Mouse (Mus musculus) intestine, embryonic 16.5 days (tissue): ENCODE measurements around the gene Ccl12. TPM values are rescaled to one million over a fixed set of nuclear protein-coding genes. Genes with fewer than 3 reads are reported as not detected.

Experiments
- ATAC-seq: fragments of 200-750 bp; cut with Nextera tagmentation; 2 replicates; pipeline ENCODE4 v1.8.0; 2017; ENCODE audit warnings: moderate TSS enrichment, moderate library complexity
- H3K27ac ChIP-seq: fragments of 300-500 bp; sonication (generic); 2 replicates; pipeline ENCODE4 v1.5.1; 2014; ENCODE audit warnings: mild to moderate bottlenecking, low read length
- H3K27me3 ChIP-seq: fragments of 300-500 bp; sonication (generic); replicated peaks from 2 replicates; pipeline ENCODE4 v1.6.1; 2014; ENCODE audit warnings: low read length, control low read depth, mixed read lengths; ENCODE audit not compliant: control insufficient read depth, insufficient read depth
- H3K36me3 ChIP-seq: fragments of 300-500 bp; sonication (generic); 2 replicates; pipeline ENCODE4 v1.6.1; 2014; ENCODE audit warnings: low read length, control low read depth; ENCODE audit not compliant: control insufficient read depth, insufficient read depth
- H3K4me1 ChIP-seq: fragments of 300-500 bp; sonication (generic); 2 replicates; pipeline ENCODE4 v1.6.1; 2014; ENCODE audit warnings: low read length, control low read depth, mixed read lengths; ENCODE audit not compliant: control insufficient read depth, insufficient read depth
- H3K4me2 ChIP-seq: fragments of 300-500 bp; sonication (generic); 2 replicates; pipeline ENCODE4 v1.6.1; 2014; ENCODE audit warnings: low read depth, low read length, control low read depth
- H3K4me3 ChIP-seq: fragments of 300-500 bp; sonication (generic); 2 replicates; pipeline ENCODE4 v1.5.1; 2014; ENCODE audit warnings: mild to moderate bottlenecking, low read length
- H3K9ac ChIP-seq: fragments of 300-500 bp; sonication (generic); 2 replicates; pipeline ENCODE4 v1.6.1; 2014; ENCODE audit warnings: low read depth, low read length
- H3K9me3 ChIP-seq: fragments of 300-500 bp; sonication (generic); 2 replicates; pipeline ENCODE4 v1.6.1; 2016; ENCODE audit warnings: low read length, control low read depth; ENCODE audit not compliant: control insufficient read depth
- WGBS: fragments of 180-500 bp; shearing (Covaris S2); extraction: QIAGEN DNeasy Blood & Tissue Kit; methylation state at CpG from one replicate; pipeline ENCODE4 v1.1.7; 2014; 5-methylcytosine and 5-hydroxymethylcytosine counted together
- polyA plus RNA-seq: library from polyadenylated mRNA; unstranded; fragments of >200 nt; fragmentation: Nextera tagmentation; extraction: Ambion mirVana; gene quantifications from 2 replicates; pipeline ENCODE4 v1.2.1, GENCODE M21; 2015

Gene Ccl12
- polyA plus RNA-seq, 1 experiment from 2014 or later, result 1.4 TPM

DNA sequence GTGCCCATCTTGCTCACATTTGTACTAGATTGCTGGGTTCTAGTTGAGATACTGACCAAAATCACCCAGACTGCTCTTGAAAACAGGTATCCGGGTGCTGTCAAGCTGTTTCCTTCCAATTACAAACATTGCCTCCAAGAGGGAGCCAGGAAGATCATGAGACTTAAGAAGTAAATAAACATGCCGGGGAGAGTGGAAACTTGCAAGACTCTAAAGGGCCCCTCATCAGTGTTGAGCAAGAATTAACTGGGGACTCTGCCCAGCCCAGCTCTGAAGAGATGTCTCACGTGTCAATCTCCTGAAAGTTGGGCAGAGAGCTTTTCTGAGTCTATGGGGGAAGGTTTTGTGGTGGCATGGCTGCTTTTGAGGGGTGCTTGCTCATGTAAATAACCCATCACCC, 24.6 kb upstream of the Ccl12 start:
- H3K9ac ChIP-seq, result no peak overlapping the region
- no peaks in the 10 kb centered on the region for H3K27me3 ChIP-seq
- H3K4me2 ChIP-seq, result no peak overlapping the region
- no peaks in the 10 kb centered on the region for H3K9me3 ChIP-seq
- H3K36me3 ChIP-seq, result no peaks in the 10 kb centered on the region
- 49% methylated on average over 3 of the region's 3 CpGs for WGBS
- no peaks in the 10 kb centered on the region for H3K4me1 ChIP-seq
- H3K4me3 ChIP-seq, result no peak overlapping the region
- no peak overlapping the region for H3K27ac ChIP-seq
- no peak for ATAC-seq

DNA sequence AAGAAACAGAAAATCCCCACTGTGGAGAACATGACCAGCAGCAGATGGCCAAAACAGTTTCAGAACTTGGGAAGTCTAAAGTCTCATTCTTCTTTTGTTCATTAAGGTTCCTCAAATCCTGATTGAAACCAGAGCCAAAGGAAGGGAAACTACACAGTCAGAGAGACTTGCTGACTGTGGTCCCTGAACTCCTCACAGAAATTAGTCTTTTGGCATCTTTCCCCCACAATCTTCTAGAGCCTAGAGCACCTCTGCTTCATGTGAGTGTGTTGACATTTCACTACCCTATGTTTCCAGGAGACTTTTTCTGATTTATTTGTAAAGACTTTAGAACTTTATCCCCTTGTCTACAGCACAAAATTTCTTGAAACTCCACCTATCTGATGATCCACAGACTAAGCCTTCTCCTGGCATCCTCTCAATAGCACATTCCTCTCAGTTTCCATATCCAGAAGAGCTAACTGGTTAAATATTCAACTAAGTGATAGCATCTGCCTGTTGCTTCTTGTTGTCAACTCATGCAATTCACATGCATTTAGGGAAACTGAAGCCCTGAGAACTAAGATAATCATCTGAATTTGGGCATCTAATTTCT, 23.4 kb upstream of the Ccl12 start:
- no peaks in the 10 kb centered on the region for H3K4me1 ChIP-seq
- no peaks in the 10 kb centered on the region for H3K27me3 ChIP-seq
- no peak overlapping the region for H3K4me3 ChIP-seq
- no peaks in the 10 kb centered on the region for H3K36me3 ChIP-seq
- ATAC-seq, result no peak
- H3K9ac ChIP-seq, result no peak overlapping the region
- H3K9me3 ChIP-seq, result no peaks in the 10 kb centered on the region
- H3K27ac ChIP-seq, result no peak overlapping the region
- H3K4me2 ChIP-seq, result no peak overlapping the region

DNA sequence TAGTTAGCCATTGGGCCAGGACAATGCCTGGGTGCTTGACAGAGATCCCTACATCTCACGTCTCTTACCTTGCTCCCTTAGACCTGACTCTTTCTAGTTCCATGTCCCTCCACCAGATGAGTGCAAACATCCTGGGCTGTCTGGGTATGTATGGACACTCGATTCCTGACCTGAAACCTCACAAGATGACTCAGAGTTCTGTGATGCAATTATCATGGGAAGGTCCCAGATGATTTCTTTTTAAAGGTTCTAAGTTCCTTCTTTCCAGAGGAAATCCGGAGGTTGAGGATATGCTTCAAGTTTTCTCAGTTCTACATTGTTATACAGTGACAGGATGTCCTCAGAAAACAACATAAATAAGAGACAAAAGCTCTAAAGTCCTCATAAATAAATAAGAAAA, 20.8 kb upstream of the Ccl12 start:
- Histone ChIP-seq H3K4me1 (no peaks in the 10 kb centered on the region), H3K9me3 (no peaks in the 10 kb centered on the region), H3K36me3 (no peaks in the 10 kb centered on the region), H3K4me2 (no peak overlapping the region), H3K27ac (no peak overlapping the region), H3K9ac (no peak overlapping the region), H3K27me3 (no peaks in the 10 kb centered on the region), H3K4me3 (no peak overlapping the region)
- ATAC-seq, result no peak
- WGBS, result 72% methylated on average over 3 of the region's 3 CpGs

DNA sequence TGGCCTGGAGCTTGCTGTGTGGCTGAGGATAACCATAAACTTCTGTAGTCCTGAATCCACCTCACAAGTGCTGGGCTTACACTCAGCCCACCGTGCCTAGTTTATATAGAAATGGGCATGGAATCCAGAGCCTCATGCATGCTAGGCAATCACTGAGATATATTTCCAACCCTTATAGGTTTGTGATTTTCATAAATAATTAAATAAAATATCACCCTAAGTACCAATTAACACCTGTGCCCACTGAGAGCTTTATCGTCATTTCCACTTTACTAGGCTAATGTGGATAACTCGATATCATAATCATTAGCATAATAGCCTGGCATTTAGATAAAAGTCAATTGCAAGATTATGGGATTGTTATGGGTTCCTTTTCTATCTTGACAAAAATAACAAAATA, 17.3 kb upstream of the Ccl12 start:
- no peak for ATAC-seq
- Histone ChIP-seq H3K4me3 (no peak overlapping the region), H3K27ac (no peak overlapping the region), H3K4me1 (no peaks in the 10 kb centered on the region), H3K9me3 (no peaks in the 10 kb centered on the region), H3K27me3 (no peaks in the 10 kb centered on the region), H3K9ac (no peak overlapping the region), H3K36me3 (no peaks in the 10 kb centered on the region), H3K4me2 (no peak overlapping the region)
- WGBS, result 94% methylated on average over 3 of the region's 3 CpGs

DNA sequence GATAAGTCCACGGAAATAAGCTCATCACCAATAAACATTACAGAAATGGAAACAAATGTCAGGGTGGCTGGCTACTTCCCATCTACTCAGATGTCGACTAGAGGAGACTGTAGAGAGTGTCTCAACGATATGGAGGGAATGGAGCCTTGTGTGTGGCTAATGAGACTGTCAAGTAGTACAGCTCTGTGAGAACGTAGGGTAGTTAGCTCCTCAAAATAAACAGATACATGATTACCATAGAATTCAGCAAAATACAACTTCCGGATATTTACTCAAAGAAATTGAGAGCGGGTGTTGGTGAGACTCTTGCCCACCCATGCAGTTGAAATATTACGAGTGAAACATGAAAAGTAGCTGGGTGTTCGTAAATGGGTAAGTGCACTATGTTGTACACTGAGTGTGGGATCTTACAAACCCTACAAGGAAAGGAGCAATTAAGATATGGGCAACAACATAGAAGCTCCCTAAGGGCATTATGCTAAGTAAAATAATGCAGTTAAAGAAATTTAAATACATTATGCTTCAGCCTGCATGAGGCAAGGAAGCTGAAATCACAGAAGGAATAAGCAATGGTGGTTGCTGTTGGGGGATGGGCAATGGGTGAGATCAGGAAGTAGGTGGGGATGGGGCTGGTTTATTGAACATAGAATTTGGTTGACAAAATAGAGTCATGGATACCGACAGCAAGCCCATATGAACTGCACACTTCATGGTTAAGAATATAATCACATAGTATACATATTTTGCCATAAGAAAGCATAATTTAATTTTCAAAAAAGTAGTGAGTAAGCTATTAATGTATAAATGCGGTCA, 1.9 kb upstream of the Ccl12 start:
- Histone ChIP-seq H3K4me1 (no peaks in the 10 kb centered on the region), H3K27ac (peak overlapping the region; percentile 51), H3K4me2 (no peak overlapping the region), H3K9me3 (no peaks in the 10 kb centered on the region), H3K4me3 (no peak overlapping the region), H3K9ac (no peak overlapping the region), H3K27me3 (no peaks in the 10 kb centered on the region), H3K36me3 (no peaks in the 10 kb centered on the region)
- 66% methylated on average over 10 of the region's 10 CpGs for whole genome bisulfite sequencing
- ATAC-seq, result peak; percentile 83

DNA sequence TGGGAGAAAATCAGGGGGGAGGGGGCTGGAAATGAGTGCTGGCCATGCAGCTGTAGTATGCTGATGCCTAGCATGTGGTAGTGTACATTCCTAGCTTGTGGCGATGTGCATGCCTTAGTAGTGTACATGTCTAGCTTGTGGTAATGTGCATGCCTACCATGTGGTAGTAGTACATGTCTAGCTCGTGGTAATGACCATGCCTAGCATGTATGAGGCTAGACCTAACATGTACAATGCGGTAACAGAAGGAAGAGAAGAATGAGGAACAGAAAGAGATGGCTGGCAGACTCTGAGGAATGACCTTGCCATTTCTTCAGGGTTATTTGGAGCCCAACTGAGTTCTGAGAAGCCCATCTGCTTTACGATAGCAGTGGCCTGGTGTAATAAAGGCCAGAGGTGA, 558 bp upstream of the Ccl12 start:
- ATAC-seq, result no peak
- WGBS, result 81% methylated on average over 4 of the region's 4 CpGs
- H3K36me3 ChIP-seq, result no peaks in the 10 kb centered on the region
- no peak overlapping the region for H3K9ac ChIP-seq
- no peaks in the 10 kb centered on the region for H3K9me3 ChIP-seq
- H3K27me3 ChIP-seq, result no peaks in the 10 kb centered on the region
- H3K4me1 ChIP-seq, result no peaks in the 10 kb centered on the region
- H3K27ac ChIP-seq, result peak overlapping the region; percentile 51; the same call in 1 of the 2 replicates
- no peak overlapping the region for H3K4me2 ChIP-seq
- no peak overlapping the region for H3K4me3 ChIP-seq

DNA sequence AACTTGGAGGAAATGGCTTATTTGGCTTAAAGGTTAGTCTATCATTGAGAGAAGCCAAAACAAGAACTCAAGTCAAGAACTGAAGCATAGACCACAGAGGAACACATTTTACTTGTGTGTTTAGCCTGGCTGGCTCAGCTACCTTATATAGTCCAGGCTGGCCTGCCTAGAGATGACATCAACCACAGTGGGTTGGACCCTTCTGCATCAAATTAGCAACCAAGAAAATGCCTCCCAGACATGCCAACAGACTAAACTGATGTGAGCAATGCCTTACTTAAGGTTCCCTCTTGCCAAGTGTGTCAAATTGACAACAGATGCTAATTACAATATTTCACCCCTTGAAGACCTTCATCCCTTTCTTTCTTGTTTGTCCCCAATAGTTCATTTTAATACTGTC, 8.0 kb downstream of the Ccl12 start:
- Histone ChIP-seq H3K36me3 (no peaks in the 10 kb centered on the region), H3K9ac (no peak overlapping the region), H3K4me1 (no peaks in the 10 kb centered on the region), H3K27ac (no peak overlapping the region), H3K9me3 (no peaks in the 10 kb centered on the region), H3K27me3 (no peaks in the 10 kb centered on the region), H3K4me2 (no peak overlapping the region), H3K4me3 (no peak overlapping the region)
- no peak for ATAC-seq

DNA sequence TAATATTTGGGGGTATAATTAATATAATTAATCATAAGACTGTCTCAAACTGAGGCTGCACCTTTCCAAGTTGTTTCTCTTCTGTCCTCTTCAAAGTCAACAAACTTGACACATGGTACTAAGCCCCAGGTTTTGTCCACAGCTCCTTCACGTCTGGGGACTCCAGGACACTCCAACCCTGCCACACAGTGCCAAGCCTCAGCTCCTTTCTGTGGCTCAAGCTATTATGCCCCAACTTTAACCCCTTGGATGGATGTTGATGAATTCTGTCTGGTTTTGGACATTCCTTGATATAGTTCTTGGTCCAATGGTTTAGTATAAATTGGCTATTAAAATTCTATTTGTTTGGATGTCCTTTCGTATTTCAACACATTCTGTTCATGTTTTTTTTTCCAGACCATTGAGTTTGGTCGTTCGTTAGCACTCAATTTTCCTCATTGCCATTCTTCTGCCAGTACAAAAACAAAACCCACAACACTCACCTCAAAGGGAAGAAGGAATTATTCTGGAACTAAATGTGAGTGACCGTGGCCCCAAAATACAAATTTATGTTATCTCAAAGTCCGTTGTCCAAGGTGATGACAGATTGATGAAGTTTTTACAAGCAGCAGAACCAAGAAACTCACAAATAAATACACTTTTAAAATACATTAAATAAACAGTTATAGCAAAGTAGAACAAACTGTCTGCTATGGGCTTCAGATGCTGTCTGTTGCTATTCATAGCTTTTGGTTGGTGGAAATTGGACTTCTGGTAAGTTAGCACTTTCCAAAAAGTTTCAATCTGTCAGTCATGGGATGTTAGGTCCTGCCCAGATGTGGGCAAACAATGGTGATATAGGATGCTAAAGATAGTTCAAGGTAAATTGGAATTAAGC, 9.0 kb downstream of the Ccl12 start:
- no peaks in the 10 kb centered on the region for H3K36me3 ChIP-seq
- WGBS, result 74% methylated on average over 6 of the region's 6 CpGs
- no peak overlapping the region for H3K27ac ChIP-seq
- H3K4me2 ChIP-seq, result no peak overlapping the region
- no peak overlapping the region for H3K9ac ChIP-seq
- no peaks in the 10 kb centered on the region for H3K9me3 ChIP-seq
- H3K4me1 ChIP-seq, result no peaks in the 10 kb centered on the region
- ATAC-seq, result no peak
- no peaks in the 10 kb centered on the region for H3K27me3 ChIP-seq
- H3K4me3 ChIP-seq, result no peak overlapping the region

DNA sequence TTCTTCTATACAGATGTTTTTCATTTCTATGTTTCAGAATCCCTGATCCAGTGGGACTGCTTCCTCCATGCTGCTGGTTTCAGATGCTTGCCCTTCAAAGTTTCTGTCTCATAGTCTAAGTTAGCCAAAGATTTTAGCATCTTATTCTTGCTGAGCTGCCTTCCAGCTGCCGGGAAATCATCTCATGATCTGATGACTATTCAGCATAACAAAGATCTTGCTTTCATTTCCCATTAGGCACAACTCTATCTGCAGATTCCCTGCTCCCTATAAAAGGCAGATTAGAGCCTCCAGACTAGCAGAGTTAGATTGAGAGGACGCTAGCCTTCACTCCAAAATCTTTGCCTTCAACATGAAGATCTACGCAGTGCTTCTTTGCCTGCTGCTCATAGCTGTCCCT, 13.2 kb downstream of the Ccl12 start, which contains the start of gene Ccl8:
Gene Ccl8 (plus strand): TSS at position 301 of the 400 bp plus-strand sequence.
- no peaks in the 10 kb centered on the region for H3K36me3 ChIP-seq
- H3K9ac ChIP-seq, result no peak within 1 kb of the TSS
- H3K4me3 ChIP-seq, result no peak within 1 kb of the TSS
- no peaks in the 10 kb centered on the region for H3K4me1 ChIP-seq
- H3K9me3 ChIP-seq, result no peaks in the 10 kb centered on the region
- no peak for ATAC-seq
- H3K27ac ChIP-seq, result no peak within 1 kb of the TSS
- no peaks in the 10 kb centered on the region for H3K27me3 ChIP-seq
- 91% methylated on average over 3 of the region's 3 CpGs for WGBS
- no peak within 1 kb of the TSS for H3K4me2 ChIP-seq
